Mouse (Mus musculus): Measurements from ENCODE around the gene Ccn2. TPM values are rescaled to one million over a fixed set of nuclear protein-coding genes. Genes with fewer than 3 reads are reported as not detected.

The Ccn2 gene
- total and polyA plus RNA-seq, 3 experiments, result not detected

- peak; percentile 87 for DNase-seq (ENCODE audit: extremely low read depth)
- peak overlapping the region; percentile 19; the same call in 1 of the 2 replicates for H3K4me2 ChIP-seq (ENCODE audit: insufficient read depth, low read depth, poor library complexity, severe bottlenecking)
- TF ChIP-seq MEF2A (IDR thresholded peaks at IDR 0.05; ENCODE audit: borderline replicate concordance, low read depth, low read length), result no peak
- TF ChIP-seq USF2 (conservative IDR thresholded peaks at IDR 0.05; ENCODE audit: low read depth, low read length), result no peak
- TF ChIP-seq IRF4 (IDR thresholded peaks at IDR 0.05; ENCODE audit: low read depth, low read length), result peak; percentile 48; the same call in 1 of the 2 replicates
- no peak for TF ChIP-seq NRF1 (IDR thresholded peaks at IDR 0.05; ENCODE audit: low read depth, low read length)
- peak; percentile 61 for TF ChIP-seq SMC3 (IDR thresholded peaks at IDR 0.05; ENCODE audit: low read depth, low read length)
- TF ChIP-seq TBP (conservative IDR thresholded peaks at IDR 0.05; ENCODE audit: low read depth, low read length), result no peak
- no peak for TF ChIP-seq JUN (IDR thresholded peaks at IDR 0.05; ENCODE audit: insufficient read depth, low read depth, low read length)
- no peak for TF ChIP-seq BHLHE40 (IDR thresholded peaks at IDR 0.05; ENCODE audit: low read depth, low read length)
- TF ChIP-seq ZC3H11A (IDR thresholded peaks at IDR 0.05; ENCODE audit: low read depth, low read length), result no peak
- no peak for TF ChIP-seq MAX (IDR thresholded peaks at IDR 0.05; ENCODE audit: low read length)
- peak; percentile 72 for TF ChIP-seq RAD21 (IDR thresholded peaks at IDR 0.05; ENCODE audit: low read depth, low read length)
- peak; percentile 57 to 85 for TF ChIP-seq CTCF (conservative IDR thresholded peaks at IDR 0.05 in 1 of 2, IDR thresholded peaks at IDR 0.05 in 1 of 2; ENCODE audit: low read depth in 2 of 2, low read length in 2 of 2)
- no peak for TF ChIP-seq MXI1 (IDR thresholded peaks at IDR 0.05; ENCODE audit: low read depth, low read length)
- TF ChIP-seq POLR2AphosphoS2 (IDR thresholded peaks at IDR 0.05; ENCODE audit: low read depth, low read length), result no peak
- TF ChIP-seq ZNF384 (IDR thresholded peaks at IDR 0.05; ENCODE audit: low read depth, low read length), result no peak
- no peak for TF ChIP-seq ETS1 (conservative IDR thresholded peaks at IDR 0.05; ENCODE audit: low read depth, low read length)
- TF ChIP-seq ZMIZ1 (IDR thresholded peaks at IDR 0.05; ENCODE audit: low read depth, low read length), result no peak
- TF ChIP-seq UBTF (IDR thresholded peaks at IDR 0.05; ENCODE audit: low read depth, low read length), result no peak
- no peak for TF ChIP-seq CHD1 (IDR thresholded peaks at IDR 0.05; ENCODE audit: low read depth, low read length)
- peak; percentile 93 for TF ChIP-seq MAZ (IDR thresholded peaks at IDR 0.05; ENCODE audit: low read depth, low read length)
- TF ChIP-seq GABPA (IDR thresholded peaks at IDR 0.05; ENCODE audit: insufficient replicate concordance, low read depth, low read length), result no peak
- no peak for TF ChIP-seq CHD2 (IDR thresholded peaks at IDR 0.05; ENCODE audit: low read length)
- no peak for TF ChIP-seq E2F4 (IDR thresholded peaks at IDR 0.05; ENCODE audit: insufficient replicate concordance, low read depth, low read length)
- no peak for TF ChIP-seq MYC (IDR thresholded peaks at IDR 0.05; ENCODE audit: low read depth, low read length)
- no peak for TF ChIP-seq JUND (conservative IDR thresholded peaks at IDR 0.05; ENCODE audit: low read depth, low read length)
- TF ChIP-seq NELFE (IDR thresholded peaks at IDR 0.05; ENCODE audit: low read depth, low read length), result no peak
- TF ChIP-seq ZKSCAN1 (IDR thresholded peaks at IDR 0.05; ENCODE audit: borderline replicate concordance, low read depth, low read length), result no peak
- no peak for TF ChIP-seq USF1 (IDR thresholded peaks at IDR 0.05; ENCODE audit: low read depth, low read length)
- TF ChIP-seq PAX5 (IDR thresholded peaks at IDR 0.05; ENCODE audit: low read length), result no peak
- no peak for TF ChIP-seq MAFK (IDR thresholded peaks at IDR 0.05; ENCODE audit: insufficient replicate concordance, low read length)
- TF ChIP-seq EP300 (IDR thresholded peaks at IDR 0.05; ENCODE audit: low read length), result 0 out of 2 replicates have a peak, but pooled peaks have one; percentile 7
- TF ChIP-seq HCFC1 (IDR thresholded peaks at IDR 0.05; ENCODE audit: low read depth, low read length), result peak; percentile 63
- TF ChIP-seq SIN3A (IDR thresholded peaks at IDR 0.05; ENCODE audit: low read length), result 0 out of 2 replicates have a peak, but pooled peaks have one; percentile 43
- no peak for TF ChIP-seq POLR2A (IDR thresholded peaks at IDR 0.05; ENCODE audit: low read depth, low read length)
- peak; percentile 35; the same call in 1 of the 2 replicates for TF ChIP-seq TCF12 (IDR thresholded peaks at IDR 0.05; ENCODE audit: low read depth, low read length)
- TF ChIP-seq RCOR1 (conservative IDR thresholded peaks at IDR 0.05; ENCODE audit: low read depth, low read length), result 0 out of 2 replicates have a peak, but pooled peaks have one; percentile 44
- TF ChIP-seq ELF1 (IDR thresholded peaks at IDR 0.05; ENCODE audit: low read depth, low read length), result peak; percentile 90
- no peak for TF ChIP-seq KAT2A (IDR thresholded peaks at IDR 0.05; ENCODE audit: insufficient replicate concordance, low read length)
- no peaks in the 10 kb centered on the region for H3K79me2 ChIP-seq (replicated peaks; ENCODE audit: control insufficient read depth, extremely low read depth, insufficient read depth, poor library complexity, severe bottlenecking)
- H3K4me1 ChIP-seq (ENCODE audit: control insufficient read depth in 1 of 2, insufficient read depth in 2 of 2), result peaks cover 3 to 7% of the 10 kb centered on the region in 2 experiments; a peak in 2 of 4 replicates
- in situ Hi-C loops (cut with MboI; ENCODE audit: low pct_ligation_motif_present, low pct_unique_long_range_greater_than_20kb, low sequenced_read_pairs), result loop anchor here (25.0 kb wide), 1 partner anchor 212 kb away; the partner anchor contains the start of gene Enpp3
- H3K27me3 ChIP-seq (replicated peaks), result no peaks in the 10 kb centered on the region
- dilution Hi-C loops (cut with MboI; ENCODE audit: extremely low pct_ligation_motif_present, extremely low pct_unique_long_range_greater_than_20kb, low sequenced_read_pairs), result no loop called here
- no peaks in the 10 kb centered on the region for H3K36me3 ChIP-seq (replicated peaks in 1 of 2; ENCODE audit: control insufficient read depth in 1 of 2, insufficient read depth in 1 of 2, low read length in 1 of 2)
- H3K9ac ChIP-seq (ENCODE audit: insufficient read depth, low read depth), result no peak overlapping the region
- H3K27ac ChIP-seq (ENCODE audit: insufficient read depth, low read depth), result no peak overlapping the region
- H3K4me3 ChIP-seq (replicated peaks in 1 of 3; ENCODE audit: low read depth in 2 of 3, low read length in 2 of 3, poor library complexity in 1 of 3), result no peak overlapping the region
- no peaks in the 10 kb centered on the region for H3K9me3 ChIP-seq (replicated peaks; ENCODE audit: low read length)
These were observed 29.9 kb downstream of the Ccn2 start for GRCm38 (mm10) chr10:24625060-24625701.
